Mouse (Mus musculus) stomach, postnatal 0 days (tissue): Measurements from ENCODE around the gene Kcne3.

Experiments
- CTCF ChIP-seq: IDR thresholded peaks from 2 replicates; pipeline ENCODE4 v1.5.1; 2016; ENCODE audit warnings: antibody characterized with exemption, low read depth, mild to moderate bottlenecking, moderate library complexity
- EP300 ChIP-seq: optimal IDR thresholded peaks from 2 replicates; pipeline ENCODE3; 2016; ENCODE audit warnings: antibody characterized with exemption

- TF ChIP-seq CTCF = no peak
- TF ChIP-seq EP300 = no peak
Measured at GRCm38 (mm10) chr7:100157669-100158068, 18.6 kb upstream of the Kcne3 start.
